Mouse (Mus musculus) kidney, adult 8-10 months (tissue): ENCODE results near the gene Cbx3.
"Not testable (repeated sequence)": the region's sequence is repeated elsewhere in the genome, so short reads cannot be mapped to it uniquely, and the experiment has no call there.

Source experiments
- DNase-seq, 2 experiments: peaks; one replicate each; pipeline ENCODE4 v3.0.0; 2022

The Cbx3 gene

GRCm38 (mm10) chr6:51471179-51471505, 982 bp downstream of the Cbx3 start:
- DNase-seq = no peak

- no peak for DNase-seq
Measured at GRCm38 (mm10) chr6:51471782-51472181, 1.6 kb downstream of the Cbx3 start.

- no peak for DNase-seq
Measured at GRCm38 (mm10) chr6:51472213-51472612, 2.1 kb downstream of the Cbx3 start.

GRCm38 (mm10) chr6:51479136-51479731, 9.1 kb downstream of the Cbx3 start:
- no peak for DNase-seq

GRCm38 (mm10) chr6:51481548-51481947, 11.4 kb downstream of the Cbx3 start:
- DNase-seq = peak; percentile 31 to 39

- no peak for DNase-seq
Measured at GRCm38 (mm10) chr6:51483861-51484260, 13.7 kb downstream of the Cbx3 start.

GRCm38 (mm10) chr6:51484556-51484955, 14.4 kb downstream of the Cbx3 start:
- not testable (repeated sequence) for DNase-seq

GRCm38 (mm10) chr6:51485646-51486045, 15.5 kb downstream of the Cbx3 start:
- no peak for DNase-seq

GRCm38 (mm10) chr6:51486076-51486710, 16.0 kb downstream of the Cbx3 start:
- no peak for DNase-seq

GRCm38 (mm10) chr6:51486731-51487130, 16.6 kb downstream of the Cbx3 start:
- no peak for DNase-seq

- peak; percentile 71 to 81 for DNase-seq
Measured at GRCm38 (mm10) chr6:51489787-51490186, 19.6 kb downstream of the Cbx3 start.

GRCm38 (mm10) chr6:51497321-51498111, 27.4 kb downstream of the Cbx3 start:
- DNase-seq = peak; percentile 7 to 20

GRCm38 (mm10) chr6:51505671-51506070, 35.5 kb downstream of the Cbx3 start:
- no peak for DNase-seq

GRCm38 (mm10) chr6:51507556-51507955, 37.4 kb downstream of the Cbx3 start:
- DNase-seq = no peak

GRCm38 (mm10) chr6:51508750-51509648, 38.8 kb downstream of the Cbx3 start:
- DNase-seq = peak; percentile 51 to 78

GRCm38 (mm10) chr6:51510094-51510493, 39.9 kb downstream of the Cbx3 start:
- DNase-seq = peak; percentile 20 to 69

GRCm38 (mm10) chr6:51510946-51511345, 40.8 kb downstream of the Cbx3 start:
- no peak for DNase-seq

- DNase-seq = no peak
Measured at GRCm38 (mm10) chr6:51513745-51514144, 43.6 kb downstream of the Cbx3 start.

- DNase-seq = no peak
Measured at GRCm38 (mm10) chr6:51514860-51515259, 44.7 kb downstream of the Cbx3 start.

GRCm38 (mm10) chr6:51523310-51523709, 53.1 kb downstream of the Cbx3 start:
- DNase-seq = no peak

- no peak for DNase-seq
Measured at GRCm38 (mm10) chr6:51523807-51524320, 53.7 kb downstream of the Cbx3 start, which contains the start of gene Snx10. TSS of gene Snx10 (plus strand) at chr6:51523901.

- DNase-seq = no peak
Measured at GRCm38 (mm10) chr6:51524321-51524931, 54.3 kb downstream of the Cbx3 start.
